Mouse (Mus musculus) urinary bladder, postnatal 4 days (tissue): ENCODE data around the gene Smcp.

ENCODE experiments used
- DNase-seq, 2 experiments: peaks; one replicate each; pipeline ENCODE4 v3.0.0; 2021 to 2022; ENCODE audit warnings: low spot score in 2 of 2

Smcp gene

DNA sequence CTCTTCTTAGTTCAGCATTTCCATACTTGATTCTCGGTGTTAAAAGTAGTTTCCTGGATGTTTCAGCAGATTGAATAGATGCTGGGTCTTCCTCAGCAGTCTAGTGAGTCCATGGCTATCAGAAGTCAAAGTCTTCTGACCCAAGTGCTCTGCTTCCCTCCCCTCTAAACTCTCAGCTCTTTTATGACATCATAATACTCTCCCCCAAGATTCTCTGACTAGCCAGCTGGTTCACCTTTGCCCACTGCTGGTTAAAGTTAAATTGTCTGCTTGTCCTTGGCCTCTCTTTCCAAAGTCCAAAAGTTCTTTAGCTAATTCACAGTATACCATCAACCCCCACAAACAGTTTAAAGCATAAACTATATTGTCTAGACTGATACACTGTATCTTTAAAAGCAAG, at the start of gene Smcp:
Smcp (minus strand) TSS at position 140 of the 400 bp plus-strand sequence.
- DNase-seq, result no peak

DNA sequence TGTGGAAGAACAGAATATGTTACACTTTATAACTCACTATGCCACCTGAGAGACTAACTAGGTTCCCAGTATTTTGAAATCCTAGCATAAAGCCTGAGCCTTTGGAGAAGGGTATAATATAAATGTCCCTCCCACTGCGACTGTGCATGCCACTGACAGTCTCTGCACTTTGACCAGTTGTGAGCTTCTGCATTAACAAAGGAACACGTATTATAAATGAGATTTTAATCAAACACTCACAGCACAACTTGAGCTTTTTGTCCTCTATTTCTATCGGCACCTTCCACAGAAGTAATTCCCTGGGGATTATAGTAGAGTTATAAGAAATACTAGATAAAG, 49.8 kb upstream of the Smcp start:
- DNase-seq, result no peak

DNA sequence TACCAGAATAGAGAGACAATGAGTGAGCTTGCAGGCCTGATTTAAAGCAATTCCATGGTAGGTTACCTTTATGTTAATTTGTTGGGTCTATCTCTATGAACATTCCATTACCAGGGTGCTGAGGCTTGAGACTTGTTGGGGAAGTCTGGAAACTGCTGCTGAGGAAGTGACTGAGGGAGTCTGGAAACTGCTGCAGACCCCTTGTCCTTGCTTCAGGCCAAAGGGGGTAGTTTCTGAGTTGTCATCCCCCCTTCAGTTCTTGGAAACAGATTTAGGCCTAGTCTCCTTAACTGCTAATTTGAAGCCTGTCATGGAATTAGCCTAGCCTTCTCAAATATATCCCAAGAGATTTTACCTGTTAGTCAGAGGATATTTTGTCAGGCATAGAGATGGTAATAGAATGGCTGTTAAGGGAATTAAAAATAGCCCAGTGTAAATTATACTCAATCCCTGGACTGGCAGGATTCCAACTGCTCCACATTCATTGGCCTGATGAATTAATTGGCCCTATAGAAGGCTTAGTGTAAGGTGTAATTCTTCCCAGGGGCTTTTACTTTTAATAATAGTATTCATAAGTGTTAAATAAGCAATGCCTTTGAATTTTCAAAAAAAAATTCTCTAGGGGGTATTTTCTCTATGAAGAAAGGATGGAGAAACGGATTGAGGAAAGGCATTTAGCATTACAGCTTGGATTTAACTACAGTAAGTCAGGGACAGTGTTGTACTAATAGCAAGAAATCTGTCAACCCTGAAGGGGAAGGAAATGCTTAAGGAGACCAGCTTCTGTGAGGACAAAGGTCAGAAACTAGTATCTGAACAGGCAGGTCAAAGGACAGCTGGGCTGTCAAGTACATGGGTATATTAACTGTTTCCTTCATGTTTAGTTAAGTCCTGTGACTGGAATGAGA, 49.2 kb upstream of the Smcp start:
- DNase-seq, result no peak

DNA sequence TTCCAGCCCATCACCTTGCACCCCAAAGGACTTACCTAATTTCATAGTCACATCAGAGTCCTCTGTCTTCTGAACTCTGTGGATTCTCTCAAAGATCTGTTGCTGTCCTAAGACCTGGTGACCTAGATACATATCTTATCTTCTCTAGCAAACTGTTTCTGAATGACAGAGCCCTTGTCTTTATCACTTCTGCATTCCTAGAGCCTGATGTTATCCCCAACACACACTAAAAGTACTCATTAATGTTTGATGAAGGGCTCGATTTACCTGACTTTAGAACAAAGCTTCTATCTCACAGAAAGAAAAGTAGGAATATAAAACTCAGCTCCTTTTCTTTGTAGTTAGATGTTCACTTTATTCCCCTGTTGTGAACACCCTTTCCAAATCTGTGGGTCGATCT, 32.8 kb upstream of the Smcp start, which contains the start of gene Lce6a:
Lce6a (minus strand) TSS at position 101 of the 400 bp plus-strand sequence.
- no peak for DNase-seq

DNA sequence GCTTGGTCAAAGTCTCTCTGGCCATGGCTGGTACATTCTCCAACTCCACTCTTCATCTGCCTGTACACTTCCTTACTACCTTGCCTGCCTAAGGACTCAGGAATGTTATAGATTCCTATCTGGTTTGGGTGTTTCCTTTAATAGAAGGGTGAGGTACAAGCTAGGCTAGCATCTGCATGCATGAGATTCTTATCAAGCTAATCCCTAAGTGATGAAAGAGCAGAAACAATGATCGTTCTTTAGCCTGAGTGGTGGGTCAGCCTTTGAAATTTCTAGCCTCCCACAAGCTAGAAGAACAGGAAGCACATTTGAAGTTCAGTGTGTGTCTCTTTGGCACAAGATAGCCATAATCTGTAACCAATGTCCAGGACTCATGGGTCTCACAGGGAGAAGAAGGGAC, 21.0 kb upstream of the Smcp start:
- no peak for DNase-seq

DNA sequence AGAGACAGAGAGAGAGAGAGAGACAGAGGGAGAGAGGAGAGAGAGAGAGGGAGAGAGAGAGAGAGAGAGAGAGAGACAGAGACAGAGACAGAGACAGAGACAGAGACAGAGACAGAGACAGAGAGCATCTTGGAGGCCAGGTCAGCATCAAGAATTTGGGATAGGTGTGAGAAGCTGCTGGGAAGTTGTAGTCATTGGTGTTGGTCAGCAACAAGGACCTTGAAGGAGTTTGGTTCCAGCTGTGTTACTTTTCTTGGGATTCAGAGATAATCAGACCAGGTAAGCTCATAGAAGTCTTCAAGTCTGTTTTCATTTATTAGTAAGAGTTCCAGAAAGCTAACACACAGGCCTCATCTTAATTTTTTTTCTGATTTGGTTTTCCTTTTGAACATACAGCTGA, 18.6 kb upstream of the Smcp start, which contains the start of gene 2210017I01Rik:
2210017I01Rik (minus strand) TSS at position 101 of the 400 bp plus-strand sequence.
- DNase-seq, result no peak

DNA sequence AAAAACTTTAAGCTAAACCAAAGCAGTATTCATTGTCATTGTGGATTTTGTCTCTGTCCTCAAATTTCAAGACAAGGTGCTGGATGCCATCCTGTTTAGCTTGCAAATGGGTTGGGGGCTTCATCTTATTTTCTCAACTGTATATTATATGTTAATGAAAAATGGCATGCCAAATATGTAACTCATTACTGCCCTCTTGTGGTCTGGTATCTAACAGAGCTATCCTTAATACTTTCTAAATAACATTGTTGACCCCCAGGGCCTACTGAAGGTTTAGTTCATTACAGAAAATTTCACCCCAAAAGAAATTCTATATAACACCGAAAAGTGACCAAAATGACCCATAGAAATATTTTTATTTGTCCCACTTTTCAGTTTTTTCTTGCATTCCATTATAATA, 13.4 kb upstream of the Smcp start:
- no peak for DNase-seq

DNA sequence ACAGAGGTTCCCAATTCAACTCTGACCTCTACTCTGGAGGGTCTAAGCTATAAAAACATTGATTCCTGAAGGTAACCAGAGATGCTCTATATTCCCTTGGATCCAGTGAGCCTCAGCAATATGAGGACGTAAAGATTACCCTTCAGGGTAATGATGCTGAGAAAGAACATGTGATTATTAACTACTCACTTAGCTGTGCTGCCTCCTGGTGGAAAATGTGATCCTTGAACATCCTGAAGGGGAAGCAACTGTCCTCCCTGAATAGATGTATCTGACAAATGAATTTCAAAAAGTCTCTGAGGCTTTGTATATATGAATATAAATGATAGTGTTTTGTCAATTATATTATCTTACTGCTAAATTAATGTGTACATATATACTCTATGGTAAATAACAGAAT, 11.7 kb upstream of the Smcp start:
- DNase-seq, result no peak

DNA sequence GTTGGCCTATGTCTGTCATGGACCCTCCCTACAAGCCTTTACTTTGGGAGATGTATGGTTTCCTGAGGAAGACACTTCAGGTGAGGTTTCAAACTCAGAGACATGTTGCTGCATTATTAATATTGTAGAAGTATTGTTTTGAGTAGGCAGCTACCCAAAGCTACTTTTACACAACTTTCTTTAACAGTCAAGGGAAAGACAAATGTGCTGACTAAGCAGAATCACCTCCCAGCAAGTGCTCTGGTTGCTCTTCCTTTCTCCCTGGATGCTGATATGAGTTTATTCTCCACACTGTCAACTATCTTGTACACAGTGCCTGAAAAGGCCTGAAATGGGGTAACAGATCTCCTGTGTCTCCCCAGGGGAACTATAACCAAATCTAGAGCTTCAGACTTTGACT, 11.2 kb upstream of the Smcp start:
- no peak for DNase-seq

DNA sequence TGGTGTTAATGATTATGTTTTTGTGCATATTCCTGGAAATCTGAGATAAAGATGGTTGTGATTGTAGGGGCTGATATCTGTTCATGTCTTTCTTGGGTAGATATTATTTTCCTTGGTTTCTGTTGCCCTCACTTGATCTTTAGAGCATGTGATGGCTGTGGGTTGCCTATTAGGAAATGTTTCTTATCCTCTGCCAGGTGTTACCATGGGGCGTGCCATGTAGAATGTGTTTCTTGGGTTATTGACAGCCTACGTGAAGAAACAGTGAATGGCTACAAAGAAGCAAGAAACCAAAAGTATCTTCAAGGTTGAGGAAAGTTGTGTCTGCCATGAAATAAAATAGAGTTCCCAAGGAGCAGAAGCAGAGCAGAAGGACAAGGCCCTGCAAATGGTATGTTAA, 9.6 kb upstream of the Smcp start:
- DNase-seq, result no peak

DNA sequence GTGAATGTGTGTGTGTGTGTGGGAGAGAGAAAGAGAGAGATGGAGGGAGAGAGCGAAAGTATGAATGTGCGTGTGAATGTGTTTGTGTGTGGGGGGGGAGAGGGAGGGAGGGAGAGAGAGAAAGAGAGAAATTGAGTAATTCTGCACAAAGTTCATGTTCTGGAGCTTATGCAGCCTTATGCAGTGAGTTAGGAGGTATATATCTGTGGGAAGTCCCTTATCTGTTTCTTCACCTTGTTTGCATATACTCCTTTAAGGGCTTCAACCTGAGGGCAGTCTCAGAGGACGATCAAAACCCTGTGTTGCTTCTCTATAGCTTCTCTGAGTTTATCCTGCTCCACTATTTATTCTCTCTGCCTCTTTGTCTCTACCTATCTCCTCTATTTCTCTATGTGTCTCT, 1.6 kb downstream of the Smcp start:
- no peak for DNase-seq

DNA sequence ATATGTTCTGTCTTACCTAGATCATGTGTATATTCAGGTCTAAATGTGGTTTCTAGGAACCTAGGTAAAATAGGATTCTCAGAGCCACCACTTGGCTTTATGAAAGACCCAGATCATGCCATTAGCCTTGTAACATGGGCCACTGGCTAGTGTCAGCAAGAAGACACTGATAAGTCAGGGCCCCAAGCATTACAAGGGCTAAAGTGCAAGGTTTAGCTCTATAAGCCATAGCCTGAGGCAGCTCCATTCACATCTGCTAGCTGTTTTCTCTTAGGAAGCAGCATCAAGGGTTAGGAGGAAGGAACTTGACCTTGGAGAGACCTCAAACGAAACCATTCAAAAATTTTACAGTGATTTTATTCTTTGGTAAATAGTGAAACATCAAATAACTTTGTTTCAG, 3.7 kb downstream of the Smcp start:
- no peak for DNase-seq

DNA sequence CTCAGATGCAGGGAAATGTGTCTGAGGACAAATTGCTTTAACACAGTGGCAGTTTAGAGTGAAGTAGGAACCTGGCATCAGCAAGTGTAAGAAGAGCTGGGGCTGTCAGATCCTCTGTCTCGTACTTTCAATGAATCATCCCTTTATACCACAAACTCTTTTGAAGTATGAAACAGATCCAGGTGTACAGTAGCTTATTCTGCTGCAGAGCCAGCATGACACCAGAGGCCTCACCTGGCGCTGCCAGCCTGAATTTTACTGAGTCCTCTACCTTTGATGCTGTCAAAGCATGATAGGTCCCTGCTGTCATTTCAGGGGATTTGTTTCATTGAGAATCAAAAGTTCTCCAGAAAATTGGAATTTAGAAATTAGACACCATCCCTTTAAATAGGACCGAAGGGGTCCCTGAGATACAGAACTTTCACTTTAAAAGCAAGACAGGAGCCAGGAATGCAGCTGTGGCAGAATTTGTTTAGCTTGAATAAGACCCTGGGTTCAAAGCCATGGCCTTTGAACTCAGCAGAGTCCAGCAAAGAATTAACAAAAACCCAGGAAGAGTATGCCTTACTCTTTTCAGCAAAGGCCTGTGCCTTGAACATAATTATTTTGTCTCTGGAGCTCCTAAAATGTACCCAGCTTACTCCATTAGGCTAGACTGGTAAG, 5.5 kb downstream of the Smcp start:
- no peak for DNase-seq

DNA sequence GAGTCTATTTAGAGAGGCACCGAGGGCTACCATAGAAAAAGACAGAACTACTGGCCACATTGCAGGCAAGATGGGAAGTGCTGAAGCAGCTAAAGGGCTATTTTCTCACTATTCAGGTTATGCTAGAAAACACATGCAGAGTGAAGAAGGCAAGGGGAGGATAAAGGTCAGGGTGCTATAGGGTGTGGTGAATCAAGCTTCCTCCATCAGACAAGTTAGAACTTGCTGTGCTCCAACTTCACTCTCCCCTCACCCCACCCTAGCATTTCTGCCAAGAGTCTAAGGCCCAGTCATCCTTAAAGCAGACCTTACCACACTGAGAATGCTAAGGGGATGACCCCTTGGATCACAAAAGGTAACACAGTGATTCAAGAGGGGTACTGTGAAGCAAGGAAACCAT, 9.3 kb downstream of the Smcp start:
- no peak for DNase-seq

DNA sequence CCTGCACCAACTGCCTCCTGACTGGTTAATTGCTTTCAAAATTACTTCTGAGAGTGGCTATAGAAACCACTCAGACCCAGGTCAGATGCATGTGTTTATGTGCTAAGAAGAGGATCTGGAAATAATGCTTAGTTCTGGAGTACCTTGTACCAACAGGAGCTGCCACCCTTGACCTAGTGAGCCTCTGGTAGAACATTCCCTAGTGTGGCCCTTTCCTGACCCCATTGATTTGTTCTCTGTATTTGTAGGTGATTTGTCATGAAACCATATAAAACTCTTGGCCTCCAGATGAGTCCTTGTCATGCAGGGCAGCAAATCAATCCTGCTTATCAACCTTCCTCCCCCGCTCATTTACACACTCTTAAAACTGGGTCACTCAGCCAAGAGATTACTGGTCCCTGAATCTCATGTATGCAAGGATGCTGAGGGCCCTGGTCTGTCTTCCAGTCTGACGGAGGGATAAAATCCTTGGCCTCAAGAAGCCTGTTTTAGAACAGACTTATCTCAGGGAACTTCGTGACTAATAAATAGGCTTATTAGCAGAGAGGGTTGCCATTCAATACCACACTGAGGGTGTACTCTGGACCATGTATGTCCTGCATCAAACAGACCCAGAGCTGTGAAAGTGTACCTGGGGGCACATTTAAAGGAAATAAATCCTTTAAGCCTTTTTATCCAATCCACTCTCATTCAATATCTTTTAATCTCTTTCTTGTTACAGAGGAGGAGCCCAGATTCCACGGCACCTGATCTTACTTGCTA, 10.0 kb downstream of the Smcp start:
- no peak for DNase-seq

DNA sequence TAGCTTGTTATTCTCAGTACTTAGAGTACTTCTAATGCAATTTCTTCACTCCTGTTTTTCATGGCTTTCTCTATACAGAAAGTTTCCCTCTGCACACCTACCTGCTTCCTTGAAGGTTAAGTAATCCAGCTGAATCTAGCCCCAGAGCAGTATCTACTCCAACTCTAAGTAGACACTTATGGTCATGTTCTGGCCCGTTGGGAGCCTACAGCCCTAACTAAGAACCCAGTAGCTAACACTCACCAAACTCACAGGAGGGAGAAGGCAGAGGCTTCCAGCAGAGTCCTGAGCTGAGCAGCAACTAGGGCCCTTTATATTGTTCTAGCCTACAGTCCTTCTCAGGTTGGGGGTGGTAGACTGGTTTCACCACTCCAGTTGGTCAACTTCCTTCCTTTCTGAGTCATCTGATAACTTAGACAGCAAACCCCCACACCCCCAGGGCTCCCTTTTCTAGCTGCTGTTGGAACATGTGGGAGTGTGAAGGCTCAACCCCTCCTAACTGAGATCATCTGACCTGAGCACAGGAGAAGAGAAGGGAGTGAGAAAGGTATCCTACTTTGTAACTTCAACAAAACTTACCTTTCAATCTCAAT, 15.3 kb downstream of the Smcp start, which contains the start of gene Ivl:
Ivl (minus strand) TSS at position 287 of the 593 bp plus-strand sequence.
- DNase-seq, result no peak

DNA sequence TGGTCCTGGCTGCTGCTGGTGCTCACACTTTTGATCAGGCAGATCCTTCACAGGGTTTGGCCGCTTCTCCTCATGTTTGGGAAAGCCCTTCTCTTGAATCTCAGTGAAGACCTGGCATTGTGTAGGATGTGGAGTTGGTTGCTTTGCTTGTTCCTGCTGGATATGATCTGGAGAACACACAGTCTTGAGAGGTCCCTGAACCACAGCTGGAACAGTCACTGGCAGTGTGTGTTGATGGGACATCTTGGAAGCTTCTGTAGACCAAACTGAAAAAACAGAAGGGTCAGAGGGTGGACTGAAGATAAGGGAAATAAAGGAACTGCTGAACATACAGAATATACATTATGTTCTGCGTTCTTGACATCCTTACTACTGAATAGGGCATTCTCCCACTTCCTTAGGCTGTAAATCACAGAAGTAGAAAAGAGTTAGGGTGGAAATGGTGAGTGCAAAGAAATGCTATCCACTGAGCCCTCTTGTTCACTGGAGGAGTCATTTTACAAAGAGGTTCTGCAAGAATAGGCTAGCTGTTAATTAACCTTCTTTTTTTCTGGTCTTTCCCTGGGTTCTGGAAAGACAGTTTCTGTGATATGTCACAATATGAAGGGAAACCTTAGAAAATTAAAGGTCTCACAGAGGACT, 16.2 kb downstream of the Smcp start:
- DNase-seq, result no peak

DNA sequence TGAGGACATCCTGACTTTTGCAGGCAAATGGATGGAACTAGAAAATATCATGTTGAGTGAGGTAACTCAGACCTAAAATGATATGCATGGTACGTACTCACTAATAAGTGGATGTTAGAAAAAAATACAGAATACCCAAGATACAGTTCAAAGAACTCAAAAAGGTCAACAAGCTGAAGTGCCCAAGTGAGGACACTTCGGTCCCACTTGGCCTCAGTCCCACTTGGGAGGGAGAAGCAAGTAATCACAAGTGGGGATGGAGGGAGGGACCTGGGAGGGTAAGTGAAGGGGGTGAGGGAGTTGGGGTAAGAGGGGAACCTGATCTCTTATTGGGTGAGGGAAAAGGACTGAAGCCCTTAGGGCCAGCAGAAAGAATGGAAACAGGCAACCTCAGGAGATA, 20.0 kb downstream of the Smcp start:
- DNase-seq, result no peak

DNA sequence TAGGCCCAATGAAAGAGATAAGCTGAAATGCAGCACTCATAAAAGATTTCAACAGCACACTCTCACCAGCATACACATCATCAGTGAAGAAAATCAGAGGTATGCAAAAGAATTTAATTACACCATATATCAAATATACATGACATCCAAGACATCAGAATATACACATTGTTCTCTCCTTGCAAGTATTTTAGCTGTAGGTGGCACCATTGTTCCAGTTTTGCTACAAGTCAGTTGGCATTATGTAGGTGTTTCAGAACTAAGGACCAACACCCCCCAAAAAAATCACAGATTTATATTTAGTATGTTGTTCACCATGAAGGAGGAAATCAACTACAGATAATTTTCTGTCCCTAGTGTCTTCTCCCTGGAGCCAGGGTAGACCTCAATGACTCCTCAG, 23.4 kb downstream of the Smcp start:
- no peak for DNase-seq

DNA sequence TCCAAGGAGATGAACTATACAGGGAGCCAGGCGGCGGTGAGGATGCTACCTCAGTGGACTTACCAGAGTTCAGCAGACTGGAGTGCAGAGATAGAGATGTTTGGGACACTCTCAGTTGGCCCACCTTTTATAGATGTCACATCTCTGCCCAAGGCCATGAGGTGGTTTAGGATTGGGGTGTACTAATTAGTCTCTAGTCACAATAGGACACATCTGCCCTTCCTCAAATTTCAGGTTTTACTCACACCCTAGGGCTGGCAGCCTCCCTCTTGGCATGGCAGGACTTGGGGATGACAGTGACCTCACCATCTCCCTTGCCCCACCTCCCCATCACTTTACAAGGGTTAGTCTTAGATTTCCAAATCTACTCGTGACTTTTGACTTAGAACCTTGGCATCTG, 54.4 kb downstream of the Smcp start, which contains the start of gene 2310046K23Rik:
2310046K23Rik (minus strand) TSS at position 101 of the 400 bp plus-strand sequence.
- DNase-seq, result no peak
